26 mouse cellular contexts compared by ENCODE assay signal in genomic region chr13:28980681-28981080, GRCm38 (mm10).
"Had no signal": no experiment of that assay in that cellular context is flagged by ENCODE, and none has a peak within 500 bp of the region (broad histone marks: within the 10 kb centered on the region; RNA-seq: fewer than 3 reads in every experiment).

No protein-coding gene starts in this region.

- H3K4me3 ChIP-seq: gastrocnemius, adult 2 months; heart, adult 2 months; hindbrain, embryonic 10.5 days; hindbrain, embryonic 12.5 days; intestine, embryonic 15.5 days; layer of hippocampus, adult 2 months; left cerebral cortex, adult 2 months; limb, embryonic 12.5 days; liver, embryonic 13.5 days; liver, embryonic 15.5 days had no signal

- DNase-seq: gastrocnemius, adult 2 months; gastrocnemius, postnatal 10 days; gastrocnemius, postnatal 25 days; heart, adult 2 months; heart, postnatal 10 days; heart, postnatal 4 days; kidney, adult 18-20 months; kidney, adult 8-10 months; kidney, postnatal 10 days; kidney, postnatal 25 days; kidney, postnatal 4 days; liver; liver, embryonic 13.5 days had no signal

- H3K9ac ChIP-seq: hindbrain, embryonic 12.5 days; hindbrain, embryonic 14.5 days; intestine, embryonic 15.5 days; limb, embryonic 12.5 days; liver, embryonic 13.5 days; liver, embryonic 15.5 days had no signal

- H3K36me3 ChIP-seq: hindbrain, embryonic 10.5 days; hindbrain, embryonic 12.5 days; intestine, embryonic 15.5 days; limb, embryonic 12.5 days; liver, embryonic 13.5 days; liver, embryonic 15.5 days had no signal

- ATAC-seq: hindbrain, embryonic 16.5 days; inflammation-experienced regulatory T-cells, adult 6 months; intestine, embryonic 15.5 days; intestine, postnatal 0 days had no signal

- H3K27ac ChIP-seq: gastrocnemius, adult 2 months; heart, adult 2 months; hindbrain, embryonic 10.5 days; hindbrain, embryonic 12.5 days; hindbrain, embryonic 14.5 days; intestine, embryonic 15.5 days; layer of hippocampus, adult 2 months; left cerebral cortex, adult 2 months; limb, embryonic 12.5 days; liver, embryonic 13.5 days; liver, embryonic 15.5 days had no signal

- H3K4me2 ChIP-seq: heart, embryonic 11.5 days; hindbrain, embryonic 12.5 days; hindbrain, embryonic 14.5 days; intestine, embryonic 15.5 days; limb, embryonic 12.5 days; liver, embryonic 11.5 days; liver, embryonic 13.5 days; liver, embryonic 15.5 days had no signal

- H3K4me1 ChIP-seq: hindbrain, embryonic 12.5 days; intestine, embryonic 15.5 days; limb, embryonic 12.5 days; liver, embryonic 13.5 days; liver, embryonic 15.5 days had no signal

- H3K27me3 ChIP-seq: hindbrain, embryonic 12.5 days; intestine, embryonic 15.5 days; limb, embryonic 12.5 days; liver, embryonic 13.5 days; liver, embryonic 15.5 days had no signal

- H3K9me3 ChIP-seq: hindbrain, embryonic 10.5 days; hindbrain, embryonic 12.5 days; intestine, embryonic 15.5 days; liver, embryonic 13.5 days; liver, embryonic 15.5 days had no signal
